Mouse (Mus musculus): ENCODE measurements around the gene Rab36. TPM values are rescaled to one million over a fixed set of nuclear protein-coding genes. Genes with fewer than 3 reads are reported as not detected.
"Not testable (repeated sequence)": the region's sequence is repeated elsewhere in the genome, so short reads cannot be mapped to it uniquely, and the experiment has no call there.

Gene Rab36
- polyA plus RNA-seq, 1 experiment: 1.2 TPM

DNA sequence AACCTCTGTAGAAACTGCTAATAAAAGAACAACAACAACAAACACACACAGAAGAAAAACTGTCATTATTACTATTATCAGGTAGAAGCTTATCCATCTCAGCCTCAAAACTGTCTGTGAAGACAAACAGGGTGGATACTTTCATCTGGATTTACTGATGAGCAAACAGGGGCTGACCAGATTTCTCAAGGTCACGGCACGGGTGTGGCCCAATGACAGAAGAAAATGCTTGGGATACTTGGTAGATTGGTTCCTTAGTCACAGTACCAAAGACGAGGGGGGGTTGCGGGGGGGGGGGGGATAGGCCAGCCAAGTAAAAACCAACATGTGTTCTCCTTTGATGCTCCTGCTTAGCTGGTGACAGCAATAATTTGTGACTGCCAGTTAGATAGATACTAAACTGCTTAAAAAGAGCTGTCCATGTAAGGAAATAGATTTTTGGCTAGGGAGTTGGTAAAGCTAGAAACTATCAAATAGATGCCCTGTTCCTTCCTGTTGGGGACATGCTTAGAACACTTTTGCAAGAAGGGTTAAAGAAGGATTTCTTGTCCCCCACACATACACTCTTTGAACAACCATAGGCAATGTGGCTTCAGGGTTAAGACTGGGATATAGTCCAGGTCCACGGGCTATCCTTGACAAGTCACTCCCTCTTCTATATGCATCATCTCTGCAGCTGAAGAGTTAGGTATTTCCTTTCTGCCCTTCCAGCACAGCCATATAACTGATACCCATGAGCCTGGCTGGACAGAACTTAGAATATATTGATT, 5.3 kb upstream of the Rab36 start:
- Histone ChIP-seq H3K9ac (ENCODE audit: low read depth, poor library complexity, severe bottlenecking) (no peak overlapping the region), H3K4me1 (ENCODE audit: control insufficient read depth, insufficient read depth, low read length) (no peaks in the 10 kb centered on the region), H3K36me3 (ENCODE audit: control insufficient read depth, insufficient read depth, low read length, poor library complexity, severe bottlenecking) (no peaks in the 10 kb centered on the region), H3K4me3 (ENCODE audit: low read depth, low read length) (no peak overlapping the region), H3K9me3 (replicated peaks; ENCODE audit: control insufficient read depth, insufficient read depth, low read length, poor library complexity, severe bottlenecking) (no peaks in the 10 kb centered on the region), H3K27me3 (ENCODE audit: control insufficient read depth, insufficient read depth, low read length, poor library complexity, severe bottlenecking) (no peaks in the 10 kb centered on the region), H3K27ac (ENCODE audit: insufficient read depth, low read length) (no peak overlapping the region)
- TF ChIP-seq POLR2A (IDR thresholded peaks at IDR 0.05; ENCODE audit: insufficient read depth, low read length) (no peak), CTCF (IDR thresholded peaks at IDR 0.05; ENCODE audit: low read depth, low read length) (no peak), EP300 (IDR thresholded peaks at IDR 0.05; ENCODE audit: insufficient read depth, low read depth, low read length) (no peak)

DNA sequence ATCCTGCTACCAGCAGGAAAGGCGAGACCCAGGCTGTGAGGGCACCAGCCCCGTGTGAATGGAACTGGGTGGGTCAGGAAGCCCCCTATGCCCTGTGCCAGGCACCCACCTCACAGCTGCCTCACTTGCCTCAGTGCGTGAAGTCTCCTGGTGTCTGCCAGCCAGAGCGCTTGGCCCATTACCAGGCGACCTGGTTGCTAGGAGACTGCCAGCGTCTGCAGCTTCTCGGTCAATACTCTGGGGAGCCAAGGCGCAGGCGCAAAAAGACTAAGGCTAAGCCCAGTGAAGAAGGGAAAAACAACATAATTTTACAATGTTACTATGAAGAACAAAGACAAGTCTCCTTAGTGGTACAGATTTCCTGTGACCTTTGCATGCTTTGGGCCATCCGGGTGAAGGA, 4.5 kb upstream of the Rab36 start, which contains the start of gene Rsph14:
Gene Rsph14 (minus strand): TSS at position 192 of the 400 bp plus-strand sequence.
- H3K27me3 ChIP-seq (ENCODE audit: control insufficient read depth, insufficient read depth, low read length, poor library complexity, severe bottlenecking): no peaks in the 10 kb centered on the region
- TF ChIP-seq CTCF (IDR thresholded peaks at IDR 0.05; ENCODE audit: low read depth, low read length) (no peak), EP300 (IDR thresholded peaks at IDR 0.05; ENCODE audit: insufficient read depth, low read depth, low read length) (no peak), POLR2A (IDR thresholded peaks at IDR 0.05; ENCODE audit: insufficient read depth, low read length) (no peak)
- H3K4me3 ChIP-seq (ENCODE audit: low read depth, low read length): no peak within 1 kb of the TSS
- H3K9ac ChIP-seq (ENCODE audit: low read depth, poor library complexity, severe bottlenecking): no peak within 1 kb of the TSS
- no peaks in the 10 kb centered on the region for H3K36me3 ChIP-seq (ENCODE audit: control insufficient read depth, insufficient read depth, low read length, poor library complexity, severe bottlenecking)
- H3K9me3 ChIP-seq (replicated peaks; ENCODE audit: control insufficient read depth, insufficient read depth, low read length, poor library complexity, severe bottlenecking): no peaks in the 10 kb centered on the region
- no peak within 1 kb of the TSS for H3K27ac ChIP-seq (ENCODE audit: insufficient read depth, low read length)
- H3K4me1 ChIP-seq (ENCODE audit: control insufficient read depth, insufficient read depth, low read length): no peaks in the 10 kb centered on the region

DNA sequence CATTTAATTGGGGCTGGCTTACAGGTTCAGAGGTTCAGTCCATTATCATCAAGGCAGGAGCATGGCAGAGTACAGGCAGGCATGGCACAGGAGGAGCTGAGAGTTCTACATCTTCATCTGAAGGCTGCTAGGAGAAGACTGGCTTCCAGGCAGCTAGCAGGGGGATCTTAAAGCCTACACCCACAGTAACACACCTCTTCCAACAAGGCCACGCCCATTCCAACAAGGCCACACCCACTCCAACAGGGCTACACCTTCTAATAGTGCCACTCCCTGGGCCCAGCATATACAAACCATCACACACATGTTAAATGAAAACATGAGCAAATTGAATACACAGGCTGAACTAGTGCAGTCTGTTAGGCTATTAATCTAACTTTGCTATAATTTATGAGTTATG, 5.2 kb downstream of the Rab36 start:
- not testable (repeated sequence) for H3K4me3 ChIP-seq (ENCODE audit: low read depth, low read length); H3K36me3 ChIP-seq (ENCODE audit: control insufficient read depth, insufficient read depth, low read length, poor library complexity, severe bottlenecking); H3K27me3 ChIP-seq (ENCODE audit: control insufficient read depth, insufficient read depth, low read length, poor library complexity, severe bottlenecking); H3K9me3 ChIP-seq (replicated peaks; ENCODE audit: control insufficient read depth, insufficient read depth, low read length, poor library complexity, severe bottlenecking); H3K9ac ChIP-seq (ENCODE audit: low read depth, poor library complexity, severe bottlenecking); H3K4me1 ChIP-seq (ENCODE audit: control insufficient read depth, insufficient read depth, low read length); H3K27ac ChIP-seq (ENCODE audit: insufficient read depth, low read length)

DNA sequence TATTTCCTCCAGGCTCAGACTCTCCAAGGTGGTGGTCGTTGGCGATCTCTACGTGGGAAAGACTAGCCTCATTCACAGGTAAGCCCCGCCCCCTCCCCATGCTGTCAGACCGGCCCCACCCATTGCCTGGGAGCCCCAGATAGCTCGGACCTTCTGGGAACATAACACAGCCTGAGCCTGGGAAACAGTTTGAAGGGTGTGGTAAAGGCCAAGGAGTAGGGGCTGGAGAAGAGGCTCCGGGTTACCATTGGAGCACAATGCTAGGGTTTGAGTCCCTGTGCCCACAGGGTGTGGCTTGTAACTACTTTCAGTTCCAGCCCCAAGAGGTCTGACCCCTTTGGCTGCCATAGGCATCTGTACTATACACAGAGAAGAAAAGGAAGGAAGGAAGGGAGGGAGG, 7.6 kb downstream of the Rab36 start:
- Histone ChIP-seq H3K9me3 (replicated peaks; ENCODE audit: control insufficient read depth, insufficient read depth, low read length, poor library complexity, severe bottlenecking) (no peaks in the 10 kb centered on the region), H3K36me3 (ENCODE audit: control insufficient read depth, insufficient read depth, low read length, poor library complexity, severe bottlenecking) (no peaks in the 10 kb centered on the region), H3K4me1 (ENCODE audit: control insufficient read depth, insufficient read depth, low read length) (no peaks in the 10 kb centered on the region), H3K27ac (ENCODE audit: insufficient read depth, low read length) (no peak overlapping the region), H3K9ac (ENCODE audit: low read depth, poor library complexity, severe bottlenecking) (no peak overlapping the region), H3K4me3 (ENCODE audit: low read depth, low read length) (no peak overlapping the region), H3K27me3 (ENCODE audit: control insufficient read depth, insufficient read depth, low read length, poor library complexity, severe bottlenecking) (no peaks in the 10 kb centered on the region)
- TF ChIP-seq EP300 (IDR thresholded peaks at IDR 0.05; ENCODE audit: insufficient read depth, low read depth, low read length) (no peak), POLR2A (IDR thresholded peaks at IDR 0.05; ENCODE audit: insufficient read depth, low read length) (no peak), CTCF (IDR thresholded peaks at IDR 0.05; ENCODE audit: low read depth, low read length) (no peak)

DNA sequence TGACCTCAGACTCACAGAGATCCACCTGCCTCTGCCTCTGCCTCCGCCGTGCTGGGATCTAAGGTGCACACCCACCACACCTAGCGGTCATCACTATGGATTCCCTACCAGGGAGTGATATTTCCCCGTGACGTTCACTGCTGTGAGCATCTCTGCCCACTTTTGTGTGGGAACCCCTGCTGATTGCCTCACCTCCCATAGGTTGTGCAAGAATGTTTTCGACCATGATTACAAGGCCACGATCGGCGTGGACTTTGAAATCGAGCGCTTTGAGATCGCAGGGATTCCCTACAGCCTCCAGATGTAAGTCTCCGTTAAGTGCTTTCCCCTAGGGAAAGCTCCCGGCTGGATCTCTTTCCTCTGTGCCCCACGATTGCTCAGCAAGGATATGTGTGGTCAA, 9.0 kb downstream of the Rab36 start:
- Histone ChIP-seq H3K27ac (ENCODE audit: insufficient read depth, low read length) (no peak overlapping the region), H3K36me3 (ENCODE audit: control insufficient read depth, insufficient read depth, low read length, poor library complexity, severe bottlenecking) (no peaks in the 10 kb centered on the region), H3K4me3 (ENCODE audit: low read depth, low read length) (no peak overlapping the region), H3K9me3 (replicated peaks; ENCODE audit: control insufficient read depth, insufficient read depth, low read length, poor library complexity, severe bottlenecking) (no peaks in the 10 kb centered on the region), H3K27me3 (ENCODE audit: control insufficient read depth, insufficient read depth, low read length, poor library complexity, severe bottlenecking) (no peaks in the 10 kb centered on the region), H3K9ac (ENCODE audit: low read depth, poor library complexity, severe bottlenecking) (no peak overlapping the region), H3K4me1 (ENCODE audit: control insufficient read depth, insufficient read depth, low read length) (no peaks in the 10 kb centered on the region)
- TF ChIP-seq POLR2A (IDR thresholded peaks at IDR 0.05; ENCODE audit: insufficient read depth, low read length) (no peak), CTCF (IDR thresholded peaks at IDR 0.05; ENCODE audit: low read depth, low read length) (no peak), EP300 (IDR thresholded peaks at IDR 0.05; ENCODE audit: insufficient read depth, low read depth, low read length) (no peak)

DNA sequence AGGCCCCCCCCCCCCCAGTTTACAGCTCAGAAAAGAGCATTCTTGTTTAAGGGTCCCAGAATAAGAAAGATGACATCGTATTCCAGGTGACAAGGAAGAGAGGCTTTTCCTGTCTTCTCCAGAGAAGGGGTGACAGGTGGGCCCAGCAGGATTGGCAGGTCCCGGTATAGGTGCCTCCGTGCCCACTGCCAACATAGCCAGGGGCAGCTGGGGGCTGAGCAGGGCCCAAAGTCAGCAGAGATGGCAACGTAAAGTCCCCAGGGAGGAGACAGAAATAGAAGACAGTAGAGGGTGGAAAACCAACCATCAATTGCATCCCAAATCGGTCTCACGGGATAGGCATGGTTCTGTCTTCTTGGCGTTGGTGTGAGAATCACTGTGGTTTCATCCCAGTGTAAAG, 11.9 kb downstream of the Rab36 start:
- Histone ChIP-seq H3K27me3 (ENCODE audit: control insufficient read depth, insufficient read depth, low read length, poor library complexity, severe bottlenecking) (no peaks in the 10 kb centered on the region), H3K9me3 (replicated peaks; ENCODE audit: control insufficient read depth, insufficient read depth, low read length, poor library complexity, severe bottlenecking) (no peaks in the 10 kb centered on the region), H3K27ac (ENCODE audit: insufficient read depth, low read length) (no peak overlapping the region), H3K36me3 (ENCODE audit: control insufficient read depth, insufficient read depth, low read length, poor library complexity, severe bottlenecking) (no peaks in the 10 kb centered on the region), H3K4me1 (ENCODE audit: control insufficient read depth, insufficient read depth, low read length) (no peaks in the 10 kb centered on the region), H3K4me3 (ENCODE audit: low read depth, low read length) (no peak overlapping the region), H3K9ac (ENCODE audit: low read depth, poor library complexity, severe bottlenecking) (no peak overlapping the region)
- TF ChIP-seq POLR2A (IDR thresholded peaks at IDR 0.05; ENCODE audit: insufficient read depth, low read length) (no peak), CTCF (IDR thresholded peaks at IDR 0.05; ENCODE audit: low read depth, low read length) (no peak), EP300 (IDR thresholded peaks at IDR 0.05; ENCODE audit: insufficient read depth, low read depth, low read length) (no peak)

Measured in ES-Bruce4 (cell line).